15 mouse cellular contexts compared by ENCODE assay signal in the genomic region with DNA sequence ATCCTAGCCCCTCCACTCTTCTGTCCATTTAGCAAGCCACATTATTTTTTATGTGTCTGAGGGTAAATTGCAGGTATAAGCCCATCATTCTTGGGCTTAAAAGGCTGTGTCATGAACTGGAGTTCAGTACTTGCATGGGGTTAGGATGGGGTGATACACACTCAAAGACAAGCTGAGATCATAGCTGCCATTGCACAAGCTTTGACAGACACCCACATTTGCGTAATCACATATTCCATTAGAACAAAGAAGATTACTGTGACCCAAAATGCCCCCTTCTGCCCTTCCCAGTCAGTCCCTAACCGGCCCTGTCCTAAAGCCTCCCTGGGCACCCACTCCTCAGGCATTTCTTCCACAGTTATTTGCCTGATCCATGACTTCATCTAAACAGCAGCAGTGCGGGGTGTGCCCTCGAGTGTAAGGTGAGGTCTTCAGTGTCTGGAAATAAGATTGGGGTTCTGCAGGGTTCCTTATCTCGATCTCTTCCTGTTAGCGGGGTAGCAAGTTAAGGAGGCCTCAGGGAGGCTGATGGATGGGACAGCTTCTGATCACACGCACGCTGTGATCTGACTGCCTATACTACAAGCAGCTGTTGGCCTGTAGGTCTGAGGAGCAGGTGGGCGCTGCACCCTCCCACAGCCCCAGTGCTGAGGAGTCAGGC. TPM values are rescaled to one million over a fixed set of nuclear protein-coding genes. Genes with fewer than 3 reads are reported as not detected.
DNase-seq lines count a peak whose midpoint lies in the region; ATAC-seq and TF ChIP-seq lines count a peak whose summit lies in the region.
"Had no signal": no experiment of that assay in that cellular context is flagged by ENCODE, and none has a peak within 500 bp of the region (broad histone marks: within the 10 kb centered on the region; RNA-seq: fewer than 3 reads in every experiment).

No protein-coding gene starts in this region.

- no peaks in the 10 kb centered on the region for H3K36me3 ChIP-seq in forebrain, embryonic 13.5 days (ENCODE audit: poor library complexity, severe bottlenecking)
- no peaks in the 10 kb centered on the region for H3K36me3 ChIP-seq in forebrain, embryonic 11.5 days (ENCODE audit: control insufficient read depth, insufficient read depth, low read length)
- no peaks in the 10 kb centered on the region for H3K36me3 ChIP-seq in liver, adult 2 months (ENCODE audit: control insufficient read depth, insufficient read depth, low read length)
- H3K36me3 ChIP-seq in liver, embryonic 11.5 days (ENCODE audit: control insufficient read depth, insufficient read depth, low read length) = no peaks in the 10 kb centered on the region
- no peaks in the 10 kb centered on the region for H3K36me3 ChIP-seq in hindbrain, embryonic 15.5 days

- peaks cover 4% of the 10 kb centered on the region; the same call in 1 of the 2 replicates for H3K79me2 ChIP-seq in liver, adult 2 months (ENCODE audit: control insufficient read depth, insufficient read depth, low read length)

- H3K4me3 ChIP-seq in forebrain, embryonic 13.5 days = no peak overlapping the region
- H3K4me3 ChIP-seq in forebrain, embryonic 11.5 days (ENCODE audit: low read depth, low read length) = no peak overlapping the region
- no peak overlapping the region for H3K4me3 ChIP-seq in liver, adult 2 months (ENCODE audit: insufficient read depth, low read depth, low read length)
- H3K4me3 ChIP-seq in liver, embryonic 11.5 days (ENCODE audit: low read depth, low read length) = no peak overlapping the region
- no peak overlapping the region for H3K4me3 ChIP-seq in hindbrain, embryonic 15.5 days
- H3K4me3 ChIP-seq: erythroblast, embryonic 14.5 days; myocyte had no signal

- no peaks in the 10 kb centered on the region for H3K9me3 ChIP-seq in forebrain, embryonic 13.5 days (replicated peaks)
- H3K9me3 ChIP-seq in forebrain, embryonic 11.5 days (ENCODE audit: control insufficient read depth, low read length) = no peaks in the 10 kb centered on the region
- H3K9me3 ChIP-seq in liver, embryonic 11.5 days (ENCODE audit: control insufficient read depth, low read length) = no peaks in the 10 kb centered on the region
- no peaks in the 10 kb centered on the region for H3K9me3 ChIP-seq in hindbrain, embryonic 15.5 days

- 83% methylated on average over 9 of the region's 9 CpGs for WGBS in forebrain, embryonic 13.5 days
- 87% methylated on average over 9 of the region's 9 CpGs for WGBS in forebrain, embryonic 11.5 days
- WGBS in liver, adult 2 months = 63% methylated on average over 9 of the region's 9 CpGs
- 43% methylated on average over 9 of the region's 9 CpGs for WGBS in liver, embryonic 11.5 days
- WGBS in hindbrain, embryonic 15.5 days = 64% methylated on average over 9 of the region's 9 CpGs

- TF ChIP-seq POLR2A in liver, adult 2 months (IDR thresholded peaks at IDR 0.05; ENCODE audit: extremely low read depth, insufficient read depth, low read length) = no peak

- H3K9ac ChIP-seq in forebrain, embryonic 13.5 days = no peak overlapping the region
- no peak overlapping the region; the same call in 1 of the 2 replicates for H3K9ac ChIP-seq in forebrain, embryonic 11.5 days (ENCODE audit: low read length)
- H3K9ac ChIP-seq in liver, adult 2 months (ENCODE audit: low read depth, low read length) = peak overlapping the region; percentile 44
- no peak overlapping the region for H3K9ac ChIP-seq in liver, embryonic 11.5 days (ENCODE audit: low read depth, low read length)
- no peak overlapping the region for H3K9ac ChIP-seq in hindbrain, embryonic 15.5 days

- peak overlapping the region; percentile 84 for H3K27ac ChIP-seq in forebrain, embryonic 13.5 days
- H3K27ac ChIP-seq in forebrain, embryonic 11.5 days (ENCODE audit: low read depth, low read length) = no peak overlapping the region
- H3K27ac ChIP-seq in liver, adult 2 months (replicated peaks; ENCODE audit: insufficient read depth, low read depth, low read length) = peak overlapping the region; percentile 28; the same call in 1 of the 2 replicates
- no peak overlapping the region for H3K27ac ChIP-seq in liver, embryonic 11.5 days (ENCODE audit: low read depth, low read length)
- H3K27ac ChIP-seq in hindbrain, embryonic 15.5 days (replicated peaks) = 0 out of 2 replicates have a peak overlapping the region, but pooled peaks have one; percentile 26

- no peak for DNase-seq in forebrain, embryonic 11.5 days (ENCODE audit: low spot score)
- peak; percentile 90 for DNase-seq in liver, adult 2 months (ENCODE audit: extremely low read depth, low read depth, low spot score)
- DNase-seq in liver, embryonic 11.5 days (ENCODE audit: low spot score) = no peak
- DNase-seq in NIH3T3 (ENCODE audit: low read depth) = peak; percentile 27
- no peak for DNase-seq in cerebellum, postnatal 4 days (ENCODE audit: low spot score in 2 of 2)
- no peak for DNase-seq in retina, embryonic 14.5 days (ENCODE audit: low spot score)
- DNase-seq: adrenal gland, postnatal 25 days; cerebellum, adult 9-10 months; kidney, adult 8-10 months; layer of hippocampus, adult 9-11 months had no signal

- no peak; the same call in 1 of the 2 replicates for ATAC-seq in forebrain, embryonic 13.5 days
- ATAC-seq in forebrain, embryonic 11.5 days (replicated peaks; ENCODE audit: low FRiP score) = no peak
- no peak for ATAC-seq in liver, embryonic 11.5 days (replicated peaks; ENCODE audit: low FRiP score)
- ATAC-seq in hindbrain, embryonic 15.5 days (ENCODE audit: low FRiP score, low read depth) = peak; percentile 1; the same call in 1 of the 2 replicates

- H3K4me1 ChIP-seq in forebrain, embryonic 13.5 days = peaks cover 63% of the 10 kb centered on the region
- H3K4me1 ChIP-seq in forebrain, embryonic 11.5 days (replicated peaks; ENCODE audit: control insufficient read depth, insufficient read depth, low read length) = peaks cover 17% of the 10 kb centered on the region
- H3K4me1 ChIP-seq in liver, adult 2 months (ENCODE audit: control insufficient read depth, insufficient read depth, low read length) = peaks cover 29% of the 10 kb centered on the region
- peaks cover 21% of the 10 kb centered on the region for H3K4me1 ChIP-seq in liver, embryonic 11.5 days (replicated peaks; ENCODE audit: control insufficient read depth, insufficient read depth, low read length)
- peaks cover 37% of the 10 kb centered on the region for H3K4me1 ChIP-seq in hindbrain, embryonic 15.5 days (replicated peaks)

- H3K27me3 ChIP-seq in forebrain, embryonic 13.5 days = no peaks in the 10 kb centered on the region
- H3K27me3 ChIP-seq in forebrain, embryonic 11.5 days (ENCODE audit: control insufficient read depth, insufficient read depth, low read length) = no peaks in the 10 kb centered on the region
- no peaks in the 10 kb centered on the region for H3K27me3 ChIP-seq in liver, adult 2 months (ENCODE audit: control insufficient read depth, insufficient read depth, low read length)
- H3K27me3 ChIP-seq in liver, embryonic 11.5 days (replicated peaks; ENCODE audit: control insufficient read depth, insufficient read depth, low read length) = no peaks in the 10 kb centered on the region
- no peaks in the 10 kb centered on the region for H3K27me3 ChIP-seq in hindbrain, embryonic 15.5 days

- no peak for TF ChIP-seq CTCF in liver, adult 2 months (IDR thresholded peaks at IDR 0.05; ENCODE audit: low read depth, low read length)

- H3K4me2 ChIP-seq in forebrain, embryonic 13.5 days = no peak overlapping the region
- H3K4me2 ChIP-seq in forebrain, embryonic 11.5 days (ENCODE audit: low read depth, low read length, severe bottlenecking) = no peak overlapping the region
- H3K4me2 ChIP-seq in liver, embryonic 11.5 days = no peak overlapping the region
- no peak overlapping the region for H3K4me2 ChIP-seq in hindbrain, embryonic 15.5 days

RNA-seq across cellular contexts. Expression of a gene that starts 49.0 kb away (rescaled TPM):
- polyA plus RNA-seq in forebrain, embryonic 13.5 days (2015; fragmentation: Nextera tagmentation; extraction: Ambion mirVana) = 1.4 TPM in 2 replicates
- 0.39 and 1.0 TPM in 2 replicates for polyA plus RNA-seq in forebrain, embryonic 11.5 days (2014; fragmentation: Nextera tagmentation; extraction: Ambion mirVana)
- not detected in 2 replicates for total RNA-seq in liver, adult 2 months (2014; rRNA removed)
- polyA plus RNA-seq in liver, adult 2 months (2012; rRNA removed) = not detected in 2 replicates
- polyA plus RNA-seq in liver, embryonic 11.5 days (2014; fragmentation: Nextera tagmentation; extraction: Ambion mirVana) = 0.61 and 0.97 TPM in 2 replicates
- 1.5 TPM in 2 replicates for polyA plus RNA-seq in hindbrain, embryonic 15.5 days (2015; fragmentation: Nextera tagmentation; extraction: Ambion mirVana)
- total RNA-seq: adrenal gland, postnatal 25 days had no signal
- polyA plus RNA-seq: C2C12; erythroblast, embryonic 14.5 days; myocyte had no signal

Comparison
In these comparisons a context has a peak if more than half of its experiments do, and no peak if none do; other contexts are left out.
1. H3K27ac ChIP-seq: peak in forebrain, embryonic 13.5 days (single experiment), liver, adult 2 months (single experiment) and hindbrain, embryonic 15.5 days (single experiment); none in forebrain, embryonic 11.5 days (single experiment) and liver, embryonic 11.5 days (single experiment).
2. DNase-seq: peak in liver, adult 2 months (single experiment) and NIH3T3 (single experiment); none in forebrain, embryonic 11.5 days (single experiment), liver, embryonic 11.5 days (single experiment), cerebellum, postnatal 4 days (0 of 2) and retina, embryonic 14.5 days (single experiment).